Mouse (Mus musculus) megakaryocyte, embryonic 14.5 days (primary cell): ENCODE measurements at regions not wholly inside any gene's neighbourhood (a gene's known extent, or its start where the extent isn't known, plus 50 kb on each side); places are given as distances from the start of the nearest gene placed in this dataset.

Source experiments
- FLI1 ChIP-seq: IDR thresholded peaks from 2 replicates; pipeline ENCODE4 v1.6.1; 2012; ENCODE audit warnings: low read length, inconsistent platforms, mixed read lengths
- GATA1 ChIP-seq: IDR thresholded peaks from 3 replicates; pipeline ENCODE4 v1.6.1; 2012; ENCODE audit warnings: mixed read lengths, low read length, inconsistent platforms, borderline replicate concordance

GRCm38 (mm10) chr10:98508515-98509143 is 405.6 kb upstream of the Atp2b1 start:
- TF ChIP-seq GATA1 (no peak), FLI1 (no peak)
